Mouse (Mus musculus) midbrain, embryonic 12.5 days (tissue): Measurements from ENCODE around the gene P4ha1. TPM values are rescaled to one million over a fixed set of nuclear protein-coding genes. Genes with fewer than 3 reads are reported as not detected.

ENCODE experiments used
- ATAC-seq: fragments of 200-750 bp; cut with Nextera tagmentation; 2 replicates; pipeline ENCODE4 v1.8.0; 2017; ENCODE audit warnings: low read depth, moderate TSS enrichment, moderate library complexity; ENCODE audit not compliant: low FRiP score
- H3K27ac ChIP-seq: fragments of 300-500 bp; sonication (generic); replicated peaks from 2 replicates; pipeline ENCODE4 v1.5.1; 2016; ENCODE audit warnings: mild to moderate bottlenecking
- H3K27me3 ChIP-seq: fragments of 300-500 bp; sonication (generic); 2 replicates; pipeline ENCODE4 v1.6.1; 2016; ENCODE audit warnings: mild to moderate bottlenecking
- H3K36me3 ChIP-seq: fragments of 300-500 bp; sonication (generic); 2 replicates; pipeline ENCODE4 v1.6.1; 2016
- H3K4me1 ChIP-seq: fragments of 300-500 bp; sonication (generic); 2 replicates; pipeline ENCODE4 v1.6.1; 2016
- H3K4me2 ChIP-seq: fragments of 300-500 bp; sonication (generic); replicated peaks from 2 replicates; pipeline ENCODE4 v1.6.1; 2016; ENCODE audit warnings: mild to moderate bottlenecking, moderate library complexity
- H3K4me3 ChIP-seq: fragments of 300-500 bp; sonication (generic); 2 replicates; pipeline ENCODE4 v1.5.1; 2016; ENCODE audit warnings: mild to moderate bottlenecking
- H3K9ac ChIP-seq: fragments of 300-500 bp; sonication (generic); replicated peaks from 2 replicates; pipeline ENCODE4 v1.6.1; 2016; ENCODE audit warnings: mild to moderate bottlenecking, moderate library complexity
- H3K9me3 ChIP-seq: fragments of 300-500 bp; sonication (generic); 2 replicates; pipeline ENCODE4 v1.6.1; 2016; ENCODE audit warnings: mild to moderate bottlenecking
- WGBS: fragments of 180-500 bp; shearing (Covaris S2); methylation state at CpG from one replicate; pipeline ENCODE4 v1.1.7; 2016; 5-methylcytosine and 5-hydroxymethylcytosine counted together
- polyA plus RNA-seq: library from polyadenylated mRNA; unstranded; fragments of >200 nt; fragmentation: Nextera tagmentation; extraction: Ambion mirVana; gene quantifications from 2 replicates; pipeline ENCODE4 v1.2.1, GENCODE M21; 2016

P4ha1 gene
- polyA plus RNA-seq, 1 experiment from 2014 or later = 35.5 TPM

DNA sequence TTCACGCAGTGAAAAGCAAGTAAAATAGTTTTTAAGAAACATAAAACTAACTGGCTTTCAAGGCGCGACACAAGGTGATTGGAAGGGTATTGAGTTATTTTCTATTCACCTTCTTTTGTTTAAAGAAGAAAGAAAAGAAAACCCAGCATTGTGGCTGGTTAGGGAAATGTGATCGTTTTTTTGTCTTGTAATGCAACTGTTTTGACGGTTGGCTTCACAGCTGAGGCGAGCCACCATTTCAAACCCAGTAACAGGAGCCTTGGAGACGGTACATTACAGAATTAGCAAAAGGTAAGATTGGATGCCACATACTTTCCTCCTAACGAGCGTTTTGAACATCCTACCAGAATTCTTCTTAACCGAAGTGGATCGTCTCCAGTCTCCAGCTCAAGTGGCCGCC lies 31.0 kb downstream of the P4ha1 start:
- H3K4me1 ChIP-seq = no peaks in the 10 kb centered on the region
- no peak for ATAC-seq
- H3K27me3 ChIP-seq = no peaks in the 10 kb centered on the region

DNA sequence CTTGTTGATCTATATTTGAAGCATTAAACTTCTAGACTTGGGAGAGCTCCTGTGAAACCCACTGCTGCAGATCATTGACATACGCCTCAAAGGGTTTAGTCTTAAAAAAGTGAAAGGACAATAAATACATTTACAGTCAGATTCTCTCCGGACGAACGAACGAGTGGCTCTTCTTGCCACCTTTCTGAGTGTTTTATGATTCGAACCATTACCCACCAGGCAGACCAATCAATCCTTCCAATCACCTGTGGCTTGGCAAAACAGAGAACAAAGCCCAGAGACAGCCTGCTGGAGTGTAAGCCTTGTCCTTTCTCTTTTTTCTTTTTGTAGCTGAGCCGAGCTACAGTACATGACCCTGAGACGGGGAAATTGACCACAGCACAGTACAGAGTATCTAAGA lies 31.9 kb downstream of the P4ha1 start:
- peaks cover 41% of the 10 kb centered on the region for H3K36me3 ChIP-seq

More for the DNA sequence above, 31.0 kb downstream of the P4ha1 start:
- peaks cover 43% of the 10 kb centered on the region for H3K36me3 ChIP-seq
- H3K4me2 ChIP-seq = no peak overlapping the region
- 83% methylated on average over 12 of the region's 12 CpGs for WGBS
- no peak overlapping the region for H3K27ac ChIP-seq
- no peak overlapping the region for H3K9ac ChIP-seq
- no peak overlapping the region for H3K4me3 ChIP-seq
- H3K9me3 ChIP-seq = no peaks in the 10 kb centered on the region

DNA sequence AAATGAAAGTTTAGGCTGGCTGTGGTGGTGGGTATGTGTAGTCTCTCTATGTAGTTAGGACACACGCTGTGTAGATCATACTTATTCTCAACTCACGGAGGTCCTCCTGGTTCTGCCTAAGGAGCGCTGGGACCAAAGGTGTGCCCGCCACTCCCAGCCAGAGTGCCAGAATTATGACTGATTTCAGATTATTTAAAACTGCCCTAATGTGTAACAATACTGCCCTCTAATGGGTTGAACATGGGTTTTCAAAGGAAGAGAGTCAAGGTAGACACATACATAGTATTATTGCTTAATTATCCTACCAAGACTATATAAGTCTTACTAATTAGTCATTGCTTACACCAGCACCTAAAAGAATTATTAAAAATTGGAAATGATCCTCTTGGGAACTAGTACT lies 35.6 kb downstream of the P4ha1 start:
- ATAC-seq = no peak
- Histone ChIP-seq H3K4me1 (no peaks in the 10 kb centered on the region), H3K9ac (no peak overlapping the region), H3K36me3 (peaks cover 44% of the 10 kb centered on the region), H3K27me3 (no peaks in the 10 kb centered on the region), H3K4me2 (no peak overlapping the region), H3K4me3 (no peak overlapping the region), H3K9me3 (no peaks in the 10 kb centered on the region), H3K27ac (no peak overlapping the region)
- 93% methylated on average over 4 of the region's 4 CpGs for WGBS

More for the DNA sequence above, 31.9 kb downstream of the P4ha1 start:
- WGBS = 89% methylated on average over 8 of the region's 8 CpGs
- Histone ChIP-seq H3K4me2 (no peak overlapping the region), H3K9me3 (no peaks in the 10 kb centered on the region), H3K4me3 (no peak overlapping the region), H3K4me1 (no peaks in the 10 kb centered on the region), H3K27me3 (no peaks in the 10 kb centered on the region), H3K27ac (no peak overlapping the region), H3K9ac (no peak overlapping the region)
- no peak for ATAC-seq

DNA sequence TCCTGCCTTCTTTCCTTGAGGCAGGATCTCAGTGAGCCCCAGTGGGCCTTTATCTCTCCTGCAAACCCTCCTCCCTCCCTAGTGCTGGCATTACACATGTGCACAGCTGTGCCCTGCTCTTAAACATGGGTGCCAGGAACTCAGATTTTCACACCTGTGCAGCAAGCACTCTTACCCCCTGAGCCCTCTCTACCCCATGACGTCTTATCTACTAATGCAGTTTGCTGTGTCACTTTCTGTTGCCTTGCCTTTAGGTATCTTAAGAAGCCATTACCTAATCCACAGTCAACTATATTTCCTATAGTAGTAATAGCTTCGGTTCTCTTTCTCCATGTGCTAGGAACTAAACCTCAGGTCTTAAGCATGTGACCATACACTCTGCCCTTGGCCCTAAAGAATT lies 40.1 kb downstream of the P4ha1 start:
- Histone ChIP-seq H3K27ac (no peak overlapping the region), H3K4me3 (no peak overlapping the region), H3K36me3 (peaks cover 68% of the 10 kb centered on the region), H3K9me3 (no peaks in the 10 kb centered on the region), H3K27me3 (no peaks in the 10 kb centered on the region), H3K9ac (no peak overlapping the region), H3K4me1 (no peaks in the 10 kb centered on the region), H3K4me2 (no peak overlapping the region)
- WGBS = 90% methylated on average over 2 of the region's 2 CpGs
- ATAC-seq = no peak

DNA sequence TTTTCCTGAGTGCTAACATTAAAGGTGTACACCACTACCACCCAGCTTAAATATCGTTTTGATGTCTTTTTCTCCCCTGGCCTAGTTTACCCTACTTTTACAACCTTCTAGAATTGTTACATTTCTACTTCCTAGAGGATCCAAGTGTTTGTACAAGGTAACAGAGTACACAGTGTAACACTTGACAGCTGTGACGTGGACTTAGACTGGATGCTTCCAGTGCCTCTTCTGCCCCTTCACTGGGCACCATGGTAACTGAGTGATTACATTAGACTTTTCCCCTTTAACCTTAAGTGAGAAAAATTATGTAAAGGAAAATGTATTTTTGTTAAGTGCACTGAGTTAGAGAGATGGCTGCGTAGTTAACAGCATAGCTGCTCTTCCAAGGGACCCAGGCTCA lies 41.5 kb downstream of the P4ha1 start:
- Histone ChIP-seq H3K27ac (no peak overlapping the region), H3K4me3 (no peak overlapping the region), H3K9me3 (no peaks in the 10 kb centered on the region), H3K4me2 (no peak overlapping the region), H3K27me3 (no peaks in the 10 kb centered on the region), H3K9ac (no peak overlapping the region), H3K4me1 (no peaks in the 10 kb centered on the region), H3K36me3 (peaks cover 79% of the 10 kb centered on the region)
- ATAC-seq = no peak
- 93% methylated on average over 3 of the region's 3 CpGs for WGBS

DNA sequence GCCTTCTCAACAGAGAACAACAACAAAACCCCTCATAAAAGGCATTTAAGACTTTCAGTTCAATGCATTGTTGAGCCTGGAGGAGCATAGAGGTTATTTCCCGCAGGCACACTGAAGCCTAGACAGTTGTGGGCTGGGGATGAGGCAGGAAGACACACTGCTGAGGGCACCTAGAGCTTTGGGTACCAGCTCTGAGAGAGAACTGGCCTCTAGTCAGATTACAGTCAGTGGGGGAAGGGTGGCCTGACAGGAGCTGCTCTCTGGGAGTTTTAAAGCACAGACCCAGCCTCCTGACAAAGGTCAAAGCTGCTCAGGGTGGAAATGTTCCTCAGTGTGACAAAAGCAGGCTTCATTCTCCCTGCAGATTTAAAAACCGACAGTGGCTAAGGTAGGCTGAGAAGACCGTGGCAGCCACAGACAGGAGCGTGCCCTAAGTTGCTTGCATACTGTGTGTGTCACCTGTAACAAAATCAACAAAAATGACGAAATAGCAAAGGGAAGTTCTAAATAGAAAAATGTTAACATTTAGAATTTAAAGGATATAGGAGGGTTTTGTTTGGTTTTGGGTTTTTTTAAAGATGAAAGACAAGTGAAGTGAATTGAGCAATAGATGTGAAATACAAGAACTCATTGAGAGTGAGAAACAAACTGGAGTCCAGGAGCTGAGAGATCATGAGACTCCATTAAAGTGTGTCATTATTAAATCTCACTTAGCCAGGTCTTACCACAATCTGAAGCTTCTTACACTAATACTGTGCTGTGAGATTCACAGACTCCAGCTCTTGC lies 42.9 kb downstream of the P4ha1 start:
- no peak overlapping the region for H3K4me3 ChIP-seq
- no peak for ATAC-seq
- H3K27me3 ChIP-seq = no peaks in the 10 kb centered on the region
- 82% methylated on average over 5 of the region's 5 CpGs for WGBS
- H3K4me2 ChIP-seq = no peak overlapping the region
- no peak overlapping the region for H3K27ac ChIP-seq
- H3K9me3 ChIP-seq = no peaks in the 10 kb centered on the region
- no peak overlapping the region for H3K9ac ChIP-seq
- H3K36me3 ChIP-seq = peaks cover 89% of the 10 kb centered on the region
- H3K4me1 ChIP-seq = no peaks in the 10 kb centered on the region

DNA sequence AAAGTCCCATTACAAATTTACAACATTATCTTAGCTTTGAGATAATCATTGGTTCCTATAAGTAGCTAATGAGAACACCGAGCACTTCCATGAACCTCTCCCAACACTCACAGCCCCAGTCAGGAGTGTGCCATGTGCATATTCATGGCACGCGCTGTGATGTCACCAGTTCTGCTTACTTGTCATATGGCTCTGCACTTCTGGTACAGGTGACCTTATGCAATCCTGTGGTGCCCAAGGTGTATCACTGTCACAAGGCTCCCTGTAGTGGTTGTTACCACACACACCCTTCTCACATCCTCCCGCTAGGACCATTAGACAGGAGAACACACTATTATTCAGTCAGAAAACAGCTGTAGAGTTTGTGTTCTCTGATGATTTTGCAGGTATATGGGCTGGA lies 43.6 kb downstream of the P4ha1 start:
- WGBS = 96% methylated on average over 4 of the region's 4 CpGs
- Histone ChIP-seq H3K4me2 (no peak overlapping the region), H3K9me3 (no peaks in the 10 kb centered on the region), H3K36me3 (peaks cover 90% of the 10 kb centered on the region), H3K4me1 (no peaks in the 10 kb centered on the region), H3K27ac (no peak overlapping the region), H3K9ac (no peak overlapping the region), H3K4me3 (no peak overlapping the region), H3K27me3 (no peaks in the 10 kb centered on the region)
- no peak for ATAC-seq

DNA sequence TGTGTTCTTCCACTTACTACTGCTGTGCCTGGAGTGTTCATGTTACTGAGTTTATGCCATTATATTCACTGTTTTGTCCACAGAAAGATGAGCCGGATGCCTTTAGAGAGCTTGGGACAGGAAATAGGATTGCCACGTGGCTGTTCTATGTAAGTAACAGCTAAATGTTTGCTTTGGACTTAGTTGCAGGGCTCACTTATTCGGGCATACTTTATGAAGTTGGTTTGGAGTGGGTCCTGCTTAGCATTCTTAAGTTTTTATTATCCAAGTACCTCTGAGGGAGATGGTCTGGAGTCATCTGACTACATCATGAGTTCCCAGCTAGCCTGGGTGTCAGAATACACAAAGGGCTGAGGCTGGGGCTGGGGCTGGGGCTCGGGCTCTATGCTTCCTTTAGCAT lies 44.1 kb downstream of the P4ha1 start:
- no peak for ATAC-seq
- Histone ChIP-seq H3K4me1 (no peaks in the 10 kb centered on the region), H3K4me3 (no peak overlapping the region), H3K9ac (no peak overlapping the region), H3K27me3 (no peaks in the 10 kb centered on the region), H3K4me2 (no peak overlapping the region), H3K9me3 (no peaks in the 10 kb centered on the region), H3K36me3 (peaks cover 87% of the 10 kb centered on the region), H3K27ac (no peak overlapping the region)
- 85% methylated on average over 4 of the region's 4 CpGs for WGBS

DNA sequence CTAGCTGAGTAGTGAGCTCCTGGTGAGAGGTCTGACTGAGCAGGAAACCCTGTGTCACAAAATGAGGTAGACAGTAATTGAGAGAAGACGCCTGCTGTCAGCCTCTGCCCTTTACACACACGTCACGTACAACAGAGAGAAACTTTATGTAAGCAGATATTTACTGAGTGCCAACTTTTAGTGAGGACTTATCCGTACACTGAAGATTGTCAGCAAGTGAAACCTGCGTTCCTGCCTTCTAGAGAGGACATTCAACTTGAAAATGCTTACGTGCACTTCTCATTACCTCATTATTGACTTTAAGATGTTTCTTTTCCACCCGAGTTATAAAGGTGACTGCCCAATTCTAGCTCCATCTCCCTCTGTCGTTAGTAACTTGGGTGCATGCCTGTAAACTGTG lies 45.6 kb downstream of the P4ha1 start:
- H3K27ac ChIP-seq = no peak overlapping the region
- ATAC-seq = no peak
- H3K36me3 ChIP-seq = peaks cover 87% of the 10 kb centered on the region
- no peak overlapping the region for H3K4me3 ChIP-seq
- WGBS = 91% methylated on average over 8 of the region's 8 CpGs
- H3K9ac ChIP-seq = no peak overlapping the region
- no peaks in the 10 kb centered on the region for H3K9me3 ChIP-seq
- no peaks in the 10 kb centered on the region for H3K27me3 ChIP-seq
- no peaks in the 10 kb centered on the region for H3K4me1 ChIP-seq
- H3K4me2 ChIP-seq = no peak overlapping the region

DNA sequence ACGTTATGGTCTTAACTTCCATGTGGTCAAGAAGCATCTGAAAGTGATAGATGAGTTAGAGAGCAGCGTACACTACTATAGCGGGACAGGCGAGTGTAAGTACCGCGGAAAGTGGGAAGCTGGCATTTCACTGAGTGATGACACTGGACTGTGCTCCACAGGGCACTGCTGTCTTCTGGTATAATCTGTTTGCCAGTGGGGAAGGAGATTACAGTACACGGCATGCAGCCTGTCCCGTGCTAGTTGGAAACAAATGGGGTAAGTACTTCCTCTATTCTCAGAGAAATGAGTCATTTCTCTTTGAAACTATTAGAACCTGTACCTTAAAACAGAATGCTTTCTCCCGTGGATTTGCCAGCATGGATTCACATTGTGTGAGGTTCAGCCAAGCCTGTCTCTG lies 46.3 kb downstream of the P4ha1 start:
- H3K27ac ChIP-seq = no peak overlapping the region
- no peak overlapping the region for H3K9ac ChIP-seq
- 93% methylated on average over 9 of the region's 9 CpGs for WGBS
- H3K36me3 ChIP-seq = peaks cover 87% of the 10 kb centered on the region
- ATAC-seq = no peak
- H3K4me2 ChIP-seq = no peak overlapping the region
- no peak overlapping the region for H3K4me3 ChIP-seq
- H3K4me1 ChIP-seq = no peaks in the 10 kb centered on the region
- no peaks in the 10 kb centered on the region for H3K27me3 ChIP-seq
- no peaks in the 10 kb centered on the region for H3K9me3 ChIP-seq

DNA sequence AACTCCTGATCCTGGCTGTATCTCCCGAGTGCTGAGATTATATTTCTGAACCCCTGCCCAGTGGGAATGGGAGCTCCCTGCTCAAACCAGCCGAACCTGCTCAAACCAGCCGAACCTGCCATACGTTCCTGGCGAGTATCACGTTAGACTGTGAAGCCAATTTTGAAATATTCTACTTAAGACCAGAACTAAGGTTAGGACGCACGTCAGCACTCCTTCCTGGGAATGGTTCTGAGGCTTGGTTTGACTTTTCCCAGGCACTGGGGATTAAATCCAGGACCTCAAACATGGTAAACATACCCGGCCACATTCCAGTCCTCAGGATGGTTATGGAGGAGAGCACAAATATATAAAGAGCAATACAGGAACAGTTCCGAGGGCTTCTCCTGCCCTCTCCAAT lies 54.8 kb downstream of the P4ha1 start:
- no peaks in the 10 kb centered on the region for H3K27me3 ChIP-seq
- H3K36me3 ChIP-seq = peaks cover 20% of the 10 kb centered on the region
- ATAC-seq = no peak
- H3K9me3 ChIP-seq = no peaks in the 10 kb centered on the region
- 94% methylated on average over 10 of the region's 10 CpGs for WGBS
- no peak overlapping the region for H3K4me2 ChIP-seq
- H3K9ac ChIP-seq = no peak overlapping the region
- H3K4me3 ChIP-seq = no peak overlapping the region
- H3K4me1 ChIP-seq = no peaks in the 10 kb centered on the region
- no peak overlapping the region for H3K27ac ChIP-seq

DNA sequence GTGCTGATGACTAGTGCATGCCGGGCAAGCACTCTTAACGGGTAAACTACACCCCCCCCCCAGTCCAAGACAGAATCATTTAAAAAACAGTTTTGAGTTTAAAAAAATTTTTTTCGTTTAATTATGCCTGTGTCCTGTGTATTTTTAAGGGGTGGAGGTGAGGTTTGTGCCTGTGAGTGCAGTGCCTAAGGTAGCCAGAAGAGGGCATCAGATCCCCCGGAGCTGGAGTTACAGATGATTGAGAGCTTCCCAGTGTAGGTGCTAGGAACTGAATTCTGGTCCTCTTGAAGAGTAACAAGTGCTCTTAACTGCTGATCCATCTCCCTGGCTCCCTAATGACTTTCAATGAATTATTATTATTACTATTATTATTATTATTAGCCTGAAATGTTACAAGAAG lies 55.6 kb downstream of the P4ha1 start:
- no peak overlapping the region for H3K27ac ChIP-seq
- H3K36me3 ChIP-seq = peaks cover 12% of the 10 kb centered on the region; the same call in 1 of the 2 replicates
- no peaks in the 10 kb centered on the region for H3K4me1 ChIP-seq
- ATAC-seq = no peak
- H3K4me2 ChIP-seq = no peak overlapping the region
- no peak overlapping the region for H3K4me3 ChIP-seq
- no peak overlapping the region for H3K9ac ChIP-seq
- no peaks in the 10 kb centered on the region for H3K9me3 ChIP-seq
- H3K27me3 ChIP-seq = no peaks in the 10 kb centered on the region
- WGBS = 87% methylated on average over 4 of the region's 4 CpGs

DNA sequence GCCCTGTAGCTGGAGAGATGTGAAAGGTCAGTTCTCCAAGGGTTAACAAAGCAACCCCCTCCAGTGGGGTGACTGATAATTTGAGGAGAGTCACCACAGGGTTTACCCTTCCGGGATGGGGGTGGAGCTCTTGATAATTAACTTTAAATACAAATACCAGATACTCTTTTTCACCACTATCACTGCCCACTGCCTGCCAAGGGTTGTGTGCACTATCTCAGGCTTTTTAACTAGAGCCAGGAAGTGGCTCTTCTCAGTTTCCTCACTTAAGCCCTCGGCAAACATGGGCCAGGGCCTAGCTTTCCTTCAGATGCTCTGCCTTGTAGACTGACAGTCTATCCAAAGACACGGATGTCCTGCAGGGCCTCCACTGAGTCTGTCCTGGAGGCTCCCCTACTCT lies 56.8 kb downstream of the P4ha1 start:
- Histone ChIP-seq H3K36me3 (0 out of 2 replicates have a peak, but pooled peaks cover under 1% of the 10 kb centered on the region), H3K4me1 (no peaks in the 10 kb centered on the region), H3K27me3 (no peaks in the 10 kb centered on the region), H3K27ac (no peak overlapping the region), H3K4me3 (no peak overlapping the region), H3K9me3 (no peaks in the 10 kb centered on the region), H3K4me2 (no peak overlapping the region), H3K9ac (no peak overlapping the region)
- 67% methylated on average over 3 of the region's 3 CpGs for WGBS
- ATAC-seq = no peak
